Mouse (Mus musculus): ENCODE data around the gene Ppm1l.

DNA sequence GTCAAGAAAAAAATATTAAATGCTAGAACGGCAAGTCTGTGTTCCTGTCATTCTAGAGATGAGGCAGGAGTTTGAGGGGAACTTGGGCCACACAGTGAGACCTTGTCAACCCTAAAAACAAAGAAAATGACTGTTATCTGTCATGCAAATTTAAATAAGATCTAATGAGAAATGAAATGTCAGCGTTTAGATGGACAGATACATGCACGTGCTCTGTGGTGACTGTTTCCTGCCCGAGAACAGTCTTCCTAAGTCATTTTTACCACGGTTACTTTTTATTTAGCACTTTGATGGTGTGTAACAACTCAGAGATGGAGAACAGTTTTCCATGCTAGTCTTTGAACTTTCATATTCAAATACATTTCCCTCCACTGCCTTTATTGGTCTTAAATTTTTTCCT lies 40.1 kb downstream of the Ppm1l start:
- TF ChIP-seq CTCF (IDR thresholded peaks at IDR 0.05; ENCODE audit: low read depth, low read length) (no peak), POLR2A (IDR thresholded peaks at IDR 0.05; ENCODE audit: borderline replicate concordance, low read depth, low read length) (no peak)

All from bone marrow macrophage, adult 2 months (primary cell).